Mouse (Mus musculus) urinary bladder, postnatal 4 days (tissue): Measurements from ENCODE around the gene Ankrd12.

Source experiments
- DNase-seq, 2 experiments: peaks; one replicate each; pipeline ENCODE4 v3.0.0; 2021 to 2022; ENCODE audit warnings: low spot score in 2 of 2

Gene Ankrd12

GRCm38 (mm10) chr17:66076934-66077333 is at the start of gene Ankrd12:
Ankrd12 (minus strand) TSS chr17:66077089.
- peak; percentile 93 to 95 for DNase-seq

GRCm38 (mm10) chr17:66125211-66125610 is 48.3 kb upstream of the Ankrd12 start:
- no peak for DNase-seq

- no peak for DNase-seq
These were observed 47.1 kb upstream of the Ankrd12 start for GRCm38 (mm10) chr17:66123816-66124610.

- peak; percentile 89 to 94 for DNase-seq
These were observed 46.4 kb upstream of the Ankrd12 start, which contains the start of gene Ddx11 for GRCm38 (mm10) chr17:66123066-66123815. Ddx11 (plus strand) TSS chr17:66123520.

- DNase-seq, result no peak
These were observed 43.8 kb upstream of the Ankrd12 start for GRCm38 (mm10) chr17:66120701-66121100.

- no peak for DNase-seq
These were observed 42.1 kb upstream of the Ankrd12 start for GRCm38 (mm10) chr17:66118991-66119390.

- no peak for DNase-seq
These were observed 35.3 kb upstream of the Ankrd12 start for GRCm38 (mm10) chr17:66112166-66112565.

GRCm38 (mm10) chr17:66111402-66111959 is 34.6 kb upstream of the Ankrd12 start, which contains the start of gene Washc1:
Washc1 (plus strand) TSS chr17:66111545.
- peak; percentile 86 to 90 for DNase-seq

GRCm38 (mm10) chr17:66110746-66111145 is 33.9 kb upstream of the Ankrd12 start:
- peak in 1 of 2 experiments; percentile 60 for DNase-seq

- DNase-seq, result no peak
These were observed 31.3 kb upstream of the Ankrd12 start for GRCm38 (mm10) chr17:66108198-66108597.

GRCm38 (mm10) chr17:66107466-66107865 is 30.6 kb upstream of the Ankrd12 start:
- no peak for DNase-seq

- DNase-seq, result no peak
These were observed 29.8 kb upstream of the Ankrd12 start for GRCm38 (mm10) chr17:66106601-66107267.

- no peak for DNase-seq
These were observed 27.2 kb upstream of the Ankrd12 start for GRCm38 (mm10) chr17:66104076-66104475.

GRCm38 (mm10) chr17:66101380-66102330 is 24.8 kb upstream of the Ankrd12 start, which contains the start of gene Ndufv2:
Ndufv2 (minus strand) TSS chr17:66101559.
- peak; percentile 89 to 92 for DNase-seq

GRCm38 (mm10) chr17:66100566-66101379 is 23.9 kb upstream of the Ankrd12 start:
- DNase-seq, result no peak

- no peak for DNase-seq
These were observed 15.8 kb upstream of the Ankrd12 start for GRCm38 (mm10) chr17:66092664-66093063.

- no peak for DNase-seq
These were observed 15.2 kb upstream of the Ankrd12 start for GRCm38 (mm10) chr17:66092065-66092464.

GRCm38 (mm10) chr17:66091392-66091791 is 14.5 kb upstream of the Ankrd12 start:
- no peak for DNase-seq

- DNase-seq, result no peak
These were observed 13.4 kb upstream of the Ankrd12 start for GRCm38 (mm10) chr17:66090251-66090650.

GRCm38 (mm10) chr17:66085038-66085437 is 8.1 kb upstream of the Ankrd12 start:
- no peak for DNase-seq
